Mouse (Mus musculus) C2C12 (cell line): ENCODE results near the gene Sost. TPM values are rescaled to one million over a fixed set of nuclear protein-coding genes. Genes with fewer than 3 reads are reported as not detected.

Source experiments
- H3K27me3 ChIP-seq: one replicate; pipeline ENCODE4 v1.6.1; 2011; ENCODE audit not compliant: control insufficient read depth, insufficient read depth, insufficient read length
- H3K36me3 ChIP-seq: one replicate; pipeline ENCODE4 v1.6.1; 2011; ENCODE audit not compliant: control insufficient read depth, insufficient read depth
- H3K4me3 ChIP-seq: one replicate; pipeline ENCODE4 v1.5.1; 2011; ENCODE audit warnings: mild to moderate bottlenecking, control low read depth; ENCODE audit not compliant: poor library complexity, insufficient read depth, severe bottlenecking
- H3K79me2 ChIP-seq: one replicate; pipeline ENCODE4 v1.6.1; 2011; ENCODE audit not compliant: control insufficient read depth, insufficient read depth
- H3K79me3 ChIP-seq: one replicate; pipeline ENCODE4 v1.6.1; 2011; ENCODE audit warnings: low read depth, control low read depth
- H3ac ChIP-seq: one replicate; pipeline ENCODE3; 2011; ENCODE audit warnings: low read depth; ENCODE audit not compliant: control insufficient read depth, insufficient read length
- CEBPB ChIP-seq: IDR thresholded peaks from one replicate; pipeline ENCODE4 v1.6.1; 2011; ENCODE audit warnings: low read depth, mild to moderate bottlenecking, control low read depth, moderate library complexity
- CTCF ChIP-seq: IDR thresholded peaks from one replicate; pipeline ENCODE4 v1.5.1; 2011; ENCODE audit not compliant: control insufficient read depth, insufficient read depth, insufficient read length
- FOSL1 ChIP-seq: IDR thresholded peaks from one replicate; pipeline ENCODE4 v1.8.0; 2011; ENCODE audit warnings: mild to moderate bottlenecking, low read length; ENCODE audit not compliant: poor library complexity, insufficient read depth, severe bottlenecking
- MAX ChIP-seq: IDR thresholded peaks from one replicate; pipeline ENCODE4 v1.6.1; 2011; ENCODE audit warnings: mild to moderate bottlenecking, control low read depth
- MYOD1 ChIP-seq: IDR thresholded peaks from one replicate; pipeline ENCODE4 v1.6.1; 2011; ENCODE audit warnings: low read depth; ENCODE audit not compliant: control insufficient read depth, insufficient read length
- MYOG ChIP-seq: IDR thresholded peaks from one replicate; pipeline ENCODE4 v1.6.1; 2011; ENCODE audit not compliant: control insufficient read depth, insufficient read length; ENCODE audit errors: extremely low read depth
- USF1 ChIP-seq: IDR thresholded peaks from one replicate; pipeline ENCODE4 v1.6.1; 2011; ENCODE audit warnings: low read depth, mild to moderate bottlenecking, control low read depth, moderate library complexity
- polyA plus RNA-seq: library from polyadenylated mRNA; unstranded; fragments of >200 nt; fragmentation: generic; extraction: Trizol; gene quantifications from one replicate; pipeline ENCODE4 v1.2.1, GENCODE M21; 2012; ENCODE audit warnings: missing spikeins

Gene Sost
- polyA plus RNA-seq, 1 experiment, result 0.02 TPM

DNA sequence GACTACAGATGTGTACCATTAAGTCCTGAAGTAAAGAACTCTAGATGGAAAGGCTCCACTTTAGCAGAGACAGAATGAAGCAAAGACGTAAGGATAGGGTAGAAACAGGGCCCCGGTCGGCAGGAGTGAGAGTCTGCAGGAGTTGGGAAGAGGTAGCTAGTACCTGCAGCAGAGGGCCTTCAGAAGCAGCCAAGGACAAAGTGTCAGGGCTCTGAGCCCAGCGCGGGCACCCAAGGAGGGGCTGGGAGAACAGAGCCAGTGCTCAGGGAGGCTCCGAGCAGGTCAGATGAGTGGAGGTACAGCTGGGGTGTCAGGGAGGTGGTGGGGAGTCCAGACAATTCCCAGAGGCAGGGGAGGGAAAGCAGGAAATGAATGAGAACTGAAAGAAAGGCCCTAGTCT, 42.8 kb downstream of the Sost start:
- Histone ChIP-seq H3K36me3 (no peaks in the 10 kb centered on the region), H3K4me3 (no peak overlapping the region), H3K27me3 (peaks cover 9% of the 10 kb centered on the region), H3K79me3 (no peaks in the 10 kb centered on the region), H3K79me2 (no peaks in the 10 kb centered on the region), H3ac (no peak overlapping the region)
- TF ChIP-seq MYOD1 (no peak), MAX (no peak), CTCF (no peak), CEBPB (no peak), USF1 (no peak), FOSL1 (no peak), MYOG (no peak)

GRCm38 (mm10) chr11:101921361-101921952, 45.4 kb downstream of the Sost start:
- H3ac ChIP-seq, result no peak overlapping the region
- peaks cover 21% of the 10 kb centered on the region for H3K27me3 ChIP-seq
- H3K79me2 ChIP-seq, result no peaks in the 10 kb centered on the region
- H3K4me3 ChIP-seq, result no peak overlapping the region
- TF ChIP-seq MYOD1 (no peak), CEBPB (no peak), MYOG (no peak)
- H3K79me3 ChIP-seq, result no peaks in the 10 kb centered on the region
- H3K36me3 ChIP-seq, result no peaks in the 10 kb centered on the region

GRCm38 (mm10) chr11:101919660-101920059, 47.2 kb downstream of the Sost start:
- Histone ChIP-seq H3K36me3 (no peaks in the 10 kb centered on the region), H3K4me3 (no peak overlapping the region), H3K27me3 (peaks cover 36% of the 10 kb centered on the region), H3K79me3 (no peaks in the 10 kb centered on the region), H3K79me2 (no peaks in the 10 kb centered on the region), H3ac (no peak overlapping the region)
- TF ChIP-seq MYOG (no peak), CTCF (peak; percentile 73)

GRCm38 (mm10) chr11:101918609-101919008, 48.2 kb downstream of the Sost start:
- Histone ChIP-seq H3ac (no peak overlapping the region), H3K4me3 (no peak overlapping the region)
- TF ChIP-seq MAX (no peak), FOSL1 (no peak), MYOD1 (no peak), USF1 (no peak), MYOG (no peak), CTCF (no peak), CEBPB (no peak)

DNA sequence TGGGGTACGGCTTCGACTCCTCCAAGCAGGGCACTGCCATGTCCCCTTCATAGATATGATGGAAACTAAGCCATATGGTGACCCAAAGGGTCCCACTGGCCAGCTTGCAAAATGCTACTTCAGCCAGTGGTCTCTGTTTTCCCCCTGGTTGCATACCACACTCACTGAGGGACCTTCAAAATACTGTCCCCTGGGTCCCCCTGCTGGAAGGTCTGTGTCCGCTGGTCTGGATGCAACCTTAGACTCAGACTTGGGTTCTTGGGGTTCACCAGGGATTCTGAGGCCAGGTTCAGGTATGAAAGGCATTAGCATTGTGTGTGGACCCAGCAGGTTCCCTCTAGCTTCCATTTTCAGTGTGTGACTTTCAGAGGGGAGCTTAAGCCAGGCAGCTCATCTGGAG, 50.0 kb downstream of the Sost start:
- peaks cover 46% of the 10 kb centered on the region for H3K27me3 ChIP-seq
- no peaks in the 10 kb centered on the region for H3K36me3 ChIP-seq
- TF ChIP-seq CEBPB (no peak), CTCF (no peak), FOSL1 (no peak), MYOG (no peak), MAX (no peak)
- H3ac ChIP-seq, result no peak overlapping the region
- no peaks in the 10 kb centered on the region for H3K79me3 ChIP-seq
- H3K4me3 ChIP-seq, result no peak overlapping the region
- H3K79me2 ChIP-seq, result no peaks in the 10 kb centered on the region

More at GRCm38 (mm10) chr11:101918609-101919008, 48.2 kb downstream of the Sost start:
- Histone ChIP-seq H3K27me3 (peaks cover 44% of the 10 kb centered on the region), H3K79me2 (no peaks in the 10 kb centered on the region), H3K79me3 (no peaks in the 10 kb centered on the region), H3K36me3 (no peaks in the 10 kb centered on the region)

- H3K36me3 ChIP-seq, result no peaks in the 10 kb centered on the region
- no peaks in the 10 kb centered on the region for H3K79me3 ChIP-seq
These were observed 53.2 kb downstream of the Sost start for GRCm38 (mm10) chr11:101913591-101913990.

More at GRCm38 (mm10) chr11:101913591-101913990, 53.2 kb downstream of the Sost start:
- Histone ChIP-seq H3K4me3 (no peak overlapping the region), H3K79me2 (no peaks in the 10 kb centered on the region), H3ac (no peak overlapping the region), H3K27me3 (peaks cover 42% of the 10 kb centered on the region)
- TF ChIP-seq MYOD1, result no peak

Other genes starting within 250 kb of the Sost start
- 17.1 TPM for gene Dhx8, start 234.1 kb downstream of the Sost start, polyA plus RNA-seq
- gene Etv4, start 181.6 kb downstream of the Sost start, polyA plus RNA-seq, result 67.5 TPM
- gene Meox1, start 72.6 kb downstream of the Sost start, polyA plus RNA-seq, result 0.02 TPM
- gene Cfap97d1, start 17.3 kb upstream of the Sost start, polyA plus RNA-seq, result not detected
- 32.0 TPM for gene Dusp3, start 20.0 kb upstream of the Sost start, polyA plus RNA-seq
- gene Mpp3, start 61.4 kb upstream of the Sost start, polyA plus RNA-seq, result 0.14 TPM
- not detected for gene Cd300lg, start 74.5 kb upstream of the Sost start, polyA plus RNA-seq
- gene Mpp2, start 121.5 kb upstream of the Sost start, polyA plus RNA-seq, result 1.7 TPM
- not detected for gene Ppy, start 134.3 kb upstream of the Sost start, polyA plus RNA-seq
- not detected for gene Pyy, start 140.8 kb upstream of the Sost start, polyA plus RNA-seq
- not detected for gene Nags, start 178.5 kb upstream of the Sost start, polyA plus RNA-seq
- 25.1 TPM for gene Tmem101, start 189.4 kb upstream of the Sost start, polyA plus RNA-seq
- 43.0 TPM for gene Lsm12, start 218.3 kb upstream of the Sost start, polyA plus RNA-seq
- 40.4 TPM for gene G6pc3, start 222.6 kb upstream of the Sost start, polyA plus RNA-seq